Mouse (Mus musculus) forebrain, postnatal 0 days (tissue): ENCODE measurements around the gene Fosl1. TPM values are rescaled to one million over a fixed set of nuclear protein-coding genes. Genes with fewer than 3 reads are reported as not detected.

Experiments used
- ATAC-seq: fragments of 200-750 bp; cut with Nextera tagmentation; 2 replicates; pipeline ENCODE4 v1.8.0; 2017; ENCODE audit warnings: mild to moderate bottlenecking, moderate library complexity
- DNase-seq: peaks from one replicate; pipeline ENCODE4 v3.0.0-alpha.2; 2015
- H3K27ac ChIP-seq: fragments of 300-500 bp; sonication (generic); 2 replicates; pipeline ENCODE4 v1.5.1; 2014; ENCODE audit warnings: low read depth, mild to moderate bottlenecking, antibody characterized with exemption, low read length, moderate library complexity, mixed read lengths
- H3K27me3 ChIP-seq: fragments of 300-500 bp; sonication (generic); 2 replicates; pipeline ENCODE4 v1.6.1; 2014; ENCODE audit warnings: mild to moderate bottlenecking, low read length, mixed read lengths; ENCODE audit not compliant: insufficient read depth
- H3K36me3 ChIP-seq: fragments of 300-500 bp; sonication (generic); 2 replicates; pipeline ENCODE4 v1.6.1; 2014; ENCODE audit warnings: mild to moderate bottlenecking, moderate library complexity; ENCODE audit not compliant: insufficient read depth
- H3K4me1 ChIP-seq: fragments of 300-500 bp; sonication (generic); 2 replicates; pipeline ENCODE4 v1.6.1; 2014; ENCODE audit warnings: antibody characterized with exemption; ENCODE audit not compliant: insufficient read depth
- H3K4me2 ChIP-seq: fragments of 300-500 bp; sonication (generic); 2 replicates; pipeline ENCODE4 v1.6.1; 2014; ENCODE audit warnings: low read depth, mild to moderate bottlenecking, moderate library complexity
- H3K4me3 ChIP-seq: fragments of 300-500 bp; sonication (generic); 2 replicates; pipeline ENCODE4 v1.5.1; 2014; ENCODE audit warnings: low read depth, low read length, mixed read lengths
- H3K9ac ChIP-seq: fragments of 300-500 bp; sonication (generic); 2 replicates; pipeline ENCODE4 v1.6.1; 2014; ENCODE audit warnings: mild to moderate bottlenecking
- H3K9me3 ChIP-seq: fragments of 300-500 bp; sonication (generic); 2 replicates; pipeline ENCODE4 v1.6.1; 2016; ENCODE audit warnings: low read length
- CTCF ChIP-seq: sonication (generic); IDR thresholded peaks from 2 replicates; pipeline ENCODE4 v1.5.1; 2016; ENCODE audit warnings: antibody characterized with exemption, control low read depth, low read depth
- WGBS: fragments of 180-500 bp; shearing (Covaris S2); extraction: QIAGEN DNeasy Blood & Tissue Kit; methylation state at CpG from one replicate; pipeline ENCODE4 v1.1.7; 2014; 5-methylcytosine and 5-hydroxymethylcytosine counted together
- polyA plus RNA-seq: library from polyadenylated mRNA; unstranded; fragments of >200 nt; fragmentation: Nextera tagmentation; extraction: Ambion mirVana; gene quantifications from 2 replicates; pipeline ENCODE4 v1.2.1, GENCODE M21; 2015
- total RNA-seq: library from RNA; depleted of rRNA; stranded (reverse); fragments of >200 nt; gene quantifications from 2 replicates; pipeline ENCODE4 v1.2.3, GENCODE M21; 2014

Fosl1 gene
- total and polyA plus RNA-seq, 2 experiments from 2014 or later: 0.19 TPM; not detected in 1

DNA sequence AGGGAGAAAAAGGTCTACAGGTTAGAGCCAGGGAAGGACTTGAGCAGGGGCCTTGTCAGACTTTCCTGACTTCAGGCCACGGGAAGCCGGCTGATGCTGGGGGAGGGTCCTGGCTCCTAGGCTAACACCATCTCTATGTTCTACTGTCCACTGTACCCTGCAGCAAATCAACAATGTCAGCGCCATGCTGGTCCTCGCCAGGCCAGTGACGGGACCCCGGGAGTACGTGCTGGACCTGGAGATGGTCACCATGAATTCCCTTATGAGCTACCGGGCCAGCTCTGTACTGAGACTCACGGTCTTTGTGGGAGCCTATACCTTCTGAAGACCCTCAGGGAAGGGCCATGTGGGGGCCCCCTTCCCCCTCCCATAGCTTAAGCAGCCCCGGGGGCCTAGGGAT lies 34.1 kb downstream of the Fosl1 start:
- Histone ChIP-seq H3K4me1 (no peaks in the 10 kb centered on the region), H3K36me3 (peaks cover 70% of the 10 kb centered on the region), H3K9me3 (no peaks in the 10 kb centered on the region), H3K9ac (no peak overlapping the region), H3K4me2 (no peak overlapping the region), H3K27ac (no peak overlapping the region), H3K4me3 (no peak overlapping the region), H3K27me3 (no peaks in the 10 kb centered on the region)
- ATAC-seq (no peak), DNase-seq (no peak)
- TF ChIP-seq CTCF: no peak
- 94% methylated on average over 10 of the region's 10 CpGs for WGBS

GRCm38 (mm10) chr19:5483386-5484359 lies 36.3 kb downstream of the Fosl1 start:
- H3K36me3 ChIP-seq: peaks cover 69% of the 10 kb centered on the region

DNA sequence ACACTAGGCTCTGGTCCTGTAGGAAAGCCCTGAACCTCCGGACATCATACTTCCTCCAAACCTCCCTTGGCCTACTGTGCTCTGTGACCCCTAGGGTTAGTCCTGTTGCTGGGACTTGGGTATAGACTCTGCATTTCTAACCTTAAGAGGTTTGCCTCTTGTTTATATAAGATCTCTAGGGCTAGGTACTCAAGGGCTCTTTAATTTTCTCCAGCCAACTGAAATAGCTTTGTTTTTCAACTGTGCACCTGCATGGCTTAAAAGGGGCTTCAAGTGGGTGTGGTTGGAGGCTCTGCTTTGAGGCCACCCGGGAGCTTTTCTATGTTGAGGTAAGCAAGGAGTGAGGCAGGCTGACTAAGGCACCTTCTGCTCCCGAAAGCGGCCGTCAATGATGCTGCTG lies 37.1 kb downstream of the Fosl1 start:
- Histone ChIP-seq H3K9me3 (no peaks in the 10 kb centered on the region), H3K4me2 (no peak overlapping the region), H3K9ac (no peak overlapping the region), H3K27ac (no peak overlapping the region), H3K36me3 (peaks cover 62% of the 10 kb centered on the region), H3K4me3 (no peak overlapping the region), H3K4me1 (0 out of 2 replicates have a peak, but pooled peaks cover 3% of the 10 kb centered on the region), H3K27me3 (no peaks in the 10 kb centered on the region)
- ATAC-seq: no peak
- TF ChIP-seq CTCF: no peak
- DNase-seq: no peak
- 91% methylated on average over 5 of the region's 5 CpGs for WGBS

More at GRCm38 (mm10) chr19:5483386-5484359, 36.3 kb downstream of the Fosl1 start:
- Histone ChIP-seq H3K27me3 (no peaks in the 10 kb centered on the region), H3K9ac (no peak overlapping the region), H3K4me1 (no peaks in the 10 kb centered on the region), H3K27ac (no peak overlapping the region), H3K9me3 (no peaks in the 10 kb centered on the region), H3K4me2 (no peak overlapping the region), H3K4me3 (no peak overlapping the region)
- no peak for DNase-seq
- no peak for ATAC-seq
- 94% methylated on average over 19 of the region's 19 CpGs for WGBS
- no peak for TF ChIP-seq CTCF

DNA sequence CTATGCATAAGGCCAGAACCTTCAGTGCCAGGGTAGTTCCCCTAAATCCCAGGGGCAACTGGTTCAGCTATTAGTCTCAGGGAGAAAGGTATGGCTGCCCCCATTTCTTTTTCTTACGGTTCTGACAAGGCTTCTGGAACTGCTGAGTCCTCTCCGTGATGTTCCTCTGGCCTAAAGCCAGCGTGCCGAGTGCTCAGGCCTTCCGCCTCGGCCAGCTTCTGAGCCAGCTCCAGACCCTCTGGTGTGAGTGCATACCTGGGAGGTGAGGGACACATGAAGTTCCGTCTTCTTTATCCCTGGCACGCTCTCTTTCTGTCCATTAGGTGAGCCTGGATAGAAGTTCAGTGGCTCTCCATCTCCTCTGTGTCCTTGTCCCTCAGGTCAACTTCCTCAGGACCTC lies 38.0 kb downstream of the Fosl1 start:
- WGBS: 96% methylated on average over 8 of the region's 8 CpGs
- ATAC-seq: no peak

GRCm38 (mm10) chr19:5485821-5486220 lies 38.5 kb downstream of the Fosl1 start:
- Histone ChIP-seq H3K27ac (no peak overlapping the region), H3K4me2 (no peak overlapping the region), H3K4me3 (no peak overlapping the region), H3K27me3 (no peaks in the 10 kb centered on the region), H3K9ac (no peak overlapping the region), H3K4me1 (0 out of 2 replicates have a peak, but pooled peaks cover 3% of the 10 kb centered on the region), H3K36me3 (peaks cover 54% of the 10 kb centered on the region), H3K9me3 (no peaks in the 10 kb centered on the region)
- no peak for TF ChIP-seq CTCF
- WGBS: 96% methylated on average over 7 of the region's 7 CpGs
- ATAC-seq: no peak
- no peak for DNase-seq

More for the DNA sequence above, 38.0 kb downstream of the Fosl1 start:
- Histone ChIP-seq H3K4me3 (no peak overlapping the region), H3K4me1 (0 out of 2 replicates have a peak, but pooled peaks cover 3% of the 10 kb centered on the region), H3K4me2 (no peak overlapping the region), H3K36me3 (peaks cover 56% of the 10 kb centered on the region), H3K9ac (no peak overlapping the region), H3K27me3 (no peaks in the 10 kb centered on the region), H3K27ac (no peak overlapping the region), H3K9me3 (no peaks in the 10 kb centered on the region)
- TF ChIP-seq CTCF: no peak
- no peak for DNase-seq

GRCm38 (mm10) chr19:5486286-5486685 lies 38.9 kb downstream of the Fosl1 start:
- Histone ChIP-seq H3K27me3 (no peaks in the 10 kb centered on the region), H3K27ac (no peak overlapping the region), H3K9me3 (no peaks in the 10 kb centered on the region), H3K4me2 (no peak overlapping the region), H3K9ac (no peak overlapping the region), H3K36me3 (peaks cover 50% of the 10 kb centered on the region), H3K4me3 (no peak overlapping the region), H3K4me1 (0 out of 2 replicates have a peak, but pooled peaks cover 3% of the 10 kb centered on the region)
- 91% methylated on average over 8 of the region's 8 CpGs for WGBS
- no peak for DNase-seq
- ATAC-seq: no peak
- no peak for TF ChIP-seq CTCF

GRCm38 (mm10) chr19:5486771-5487170 lies 39.4 kb downstream of the Fosl1 start:
- 0 out of 2 replicates have a peak, but pooled peaks cover 3% of the 10 kb centered on the region for H3K4me1 ChIP-seq
- peaks cover 45% of the 10 kb centered on the region for H3K36me3 ChIP-seq
- ATAC-seq (no peak), DNase-seq (no peak)
- no peaks in the 10 kb centered on the region for H3K27me3 ChIP-seq
- no peaks in the 10 kb centered on the region for H3K9me3 ChIP-seq
- WGBS: 90% methylated on average over 4 of the region's 4 CpGs
- no peak overlapping the region for H3K4me3 ChIP-seq
- no peak overlapping the region for H3K9ac ChIP-seq
- no peak for TF ChIP-seq CTCF
- H3K27ac ChIP-seq: no peak overlapping the region
- no peak overlapping the region; the same call in 1 of the 2 replicates for H3K4me2 ChIP-seq
